Mouse (Mus musculus): Measurements from ENCODE around the gene Junb. TPM values are rescaled to one million over a fixed set of nuclear protein-coding genes. Genes with fewer than 3 reads are reported as not detected.

The Junb gene
- polyA plus RNA-seq (2012; rRNA removed; ENCODE audit: low replicate concordance) = 50.5 and 206 TPM in 2 replicates

GRCm38 (mm10) chr8:84978248-84978940 lies at the start of gene Junb:
TSS of gene Junb (minus strand) at chr8:84978718.

GRCm38 (mm10) chr8:85026670-85027515 lies 48.4 kb upstream of the Junb start, which contains the start of gene Trir:
TSS of gene Trir (plus strand) at chr8:85026823.

GRCm38 (mm10) chr8:85025098-85025932 lies 46.8 kb upstream of the Junb start, which contains the start of gene Asna1:
TSS of gene Asna1 (minus strand) at chr8:85025281.

GRCm38 (mm10) chr8:85014431-85014830 lies 35.9 kb upstream of the Junb start, which contains the start of gene Best2:
TSS of gene Best2 (minus strand) at chr8:85014531.

GRCm38 (mm10) chr8:84990349-84990748 lies 11.8 kb upstream of the Junb start, which contains the start of gene Hook2:
TSS of gene Hook2 (plus strand) at chr8:84990603.

GRCm38 (mm10) chr8:84969241-84970134 lies 9.0 kb downstream of the Junb start, which contains the start of the genes Gm49661, Prdx2 and Rnaseh2a:
TSS of gene Gm49661 (minus strand) at chr8:84969433.
TSS of gene Prdx2 (plus strand) at chr8:84969587.
TSS of gene Rnaseh2a (minus strand) at chr8:84969767.

GRCm38 (mm10) chr8:84946528-84947240 lies 31.8 kb downstream of the Junb start, which contains the start of gene Rtbdn:
TSS of gene Rtbdn (plus strand) at chr8:84946991.

GRCm38 (mm10) chr8:84936962-84937546 lies 41.5 kb downstream of the Junb start, which contains the start of gene Mast1:
TSS of gene Mast1 (minus strand) at chr8:84937359.

Other genes with a start within 250 kb of the Junb start
- gene Nfix, start 178.4 kb downstream of the Junb start, polyA plus RNA-seq (2012; rRNA removed; ENCODE audit: low replicate concordance) = 59.5 and 91.6 TPM in 2 replicates
- gene Dand5, start 155.9 kb downstream of the Junb start, polyA plus RNA-seq (2012; rRNA removed; ENCODE audit: low replicate concordance) = 2.4 and 2.9 TPM in 2 replicates
- 13.8 and 69.9 TPM in 2 replicates for gene Gadd45gip1, start 147.2 kb downstream of the Junb start, polyA plus RNA-seq (2012; rRNA removed; ENCODE audit: low replicate concordance)
- 82.5 and 118 TPM in 2 replicates for gene Rad23a, start 138.1 kb downstream of the Junb start, polyA plus RNA-seq (2012; rRNA removed; ENCODE audit: low replicate concordance)
- 159 and 214 TPM in 2 replicates for gene Calr, start 131.8 kb downstream of the Junb start, polyA plus RNA-seq (2012; rRNA removed; ENCODE audit: low replicate concordance)
- gene Farsa, start 121.7 kb downstream of the Junb start, polyA plus RNA-seq (2012; rRNA removed; ENCODE audit: low replicate concordance) = 45.3 and 57.4 TPM in 2 replicates
- 0.81 and 0.99 TPM in 2 replicates for gene Syce2, start 106.6 kb downstream of the Junb start, polyA plus RNA-seq (2012; rRNA removed; ENCODE audit: low replicate concordance)
- 105 and 190 TPM in 2 replicates for gene Gcdh, start 84.8 kb downstream of the Junb start, polyA plus RNA-seq (2012; rRNA removed; ENCODE audit: low replicate concordance)
- 0.16 and 0.51 TPM in 2 replicates for gene Klf1, start 76.8 kb downstream of the Junb start, polyA plus RNA-seq (2012; rRNA removed; ENCODE audit: low replicate concordance)
- 41.2 and 44.9 TPM in 2 replicates for gene Dnase2a, start 70.2 kb downstream of the Junb start, polyA plus RNA-seq (2012; rRNA removed; ENCODE audit: low replicate concordance)
- 0.14 and 0.35 TPM in 2 replicates for gene Mast1, start 41.4 kb downstream of the Junb start, polyA plus RNA-seq (2012; rRNA removed; ENCODE audit: low replicate concordance)
- not detected in 2 replicates for gene Rtbdn, start 31.7 kb downstream of the Junb start, polyA plus RNA-seq (2012; rRNA removed; ENCODE audit: low replicate concordance)
- gene Gm49661, start 9.3 kb downstream of the Junb start, polyA plus RNA-seq (2012; rRNA removed; ENCODE audit: low replicate concordance) = 2.1 TPM in 1 of 2 replicates, not detected in the other
- 111 and 179 TPM in 2 replicates for gene Prdx2, start 9.1 kb downstream of the Junb start, polyA plus RNA-seq (2012; rRNA removed; ENCODE audit: low replicate concordance)
- 44.4 and 48.4 TPM in 2 replicates for gene Rnaseh2a, start 9.0 kb downstream of the Junb start, polyA plus RNA-seq (2012; rRNA removed; ENCODE audit: low replicate concordance)
- gene Hook2, start 11.9 kb upstream of the Junb start, polyA plus RNA-seq (2012; rRNA removed; ENCODE audit: low replicate concordance) = 7.7 and 9.8 TPM in 2 replicates
- 0.11 TPM in 1 of 2 replicates, not detected in the other for gene Best2, start 35.8 kb upstream of the Junb start, polyA plus RNA-seq (2012; rRNA removed; ENCODE audit: low replicate concordance)
- 106 and 148 TPM in 2 replicates for gene Asna1, start 46.6 kb upstream of the Junb start, polyA plus RNA-seq (2012; rRNA removed; ENCODE audit: low replicate concordance)
- 44.8 and 82.2 TPM in 2 replicates for gene Trir, start 48.1 kb upstream of the Junb start, polyA plus RNA-seq (2012; rRNA removed; ENCODE audit: low replicate concordance)
- 63.6 and 82.2 TPM in 2 replicates for gene Tnpo2, start 58.2 kb upstream of the Junb start, polyA plus RNA-seq (2012; rRNA removed; ENCODE audit: low replicate concordance)
- gene Fbxw9, start 81.3 kb upstream of the Junb start, polyA plus RNA-seq (2012; rRNA removed; ENCODE audit: low replicate concordance) = 39.5 and 40.0 TPM in 2 replicates
- not detected in 2 replicates for gene Gm5741, start 89.3 kb upstream of the Junb start, polyA plus RNA-seq (2012; rRNA removed; ENCODE audit: low replicate concordance)
- 37.4 and 72.8 TPM in 2 replicates for gene Dhps, start 93.0 kb upstream of the Junb start, polyA plus RNA-seq (2012; rRNA removed; ENCODE audit: low replicate concordance)
- gene Wdr83os, start 102.0 kb upstream of the Junb start, polyA plus RNA-seq (2012; rRNA removed; ENCODE audit: low replicate concordance) = 123 and 209 TPM in 2 replicates
- gene Wdr83, start 102.6 kb upstream of the Junb start, polyA plus RNA-seq (2012; rRNA removed; ENCODE audit: low replicate concordance) = 25.9 and 27.9 TPM in 2 replicates
- gene Man2b1, start 104.6 kb upstream of the Junb start, polyA plus RNA-seq (2012; rRNA removed; ENCODE audit: low replicate concordance) = 95.4 and 120 TPM in 2 replicates
- gene Zfp791, start 144.4 kb upstream of the Junb start, polyA plus RNA-seq (2012; rRNA removed; ENCODE audit: low replicate concordance) = 0.25 and 0.57 TPM in 2 replicates
- not detected in 2 replicates for gene Cks1brt, start 173.2 kb upstream of the Junb start, polyA plus RNA-seq (2012; rRNA removed; ENCODE audit: low replicate concordance)
- gene Olfr371, start 247.3 kb upstream of the Junb start, polyA plus RNA-seq (2012; rRNA removed; ENCODE audit: low replicate concordance) = not detected in 2 replicates